Mouse (Mus musculus) G1E (cell line): ENCODE results near the gene Zbtb12. TPM values are rescaled to one million over a fixed set of nuclear protein-coding genes. Genes with fewer than 3 reads are reported as not detected.
"Not testable (repeated sequence)": the region's sequence is repeated elsewhere in the genome, so short reads cannot be mapped to it uniquely, and the experiment has no call there.

Source experiments
- ATAC-seq: 2 replicates; pipeline ENCODE4 v1.8.0; 2016; ENCODE audit warnings: mild to moderate bottlenecking; ENCODE audit not compliant: insufficient number of reproducible peaks, poor library complexity, low FRiP score, severe bottlenecking; ENCODE audit errors: extremely low read depth
- DNase-seq: peaks from one replicate; pipeline ENCODE4 v3.0.0; 2012; ENCODE audit warnings: low spot score
- H3K27me3 ChIP-seq: 2 replicates; pipeline ENCODE4 v1.6.1; 2012; ENCODE audit warnings: mild to moderate bottlenecking, low read length, inconsistent platforms; ENCODE audit not compliant: insufficient read depth
- H3K36me3 ChIP-seq: replicated peaks from 2 replicates; pipeline ENCODE3; 2012; ENCODE audit warnings: mild to moderate bottlenecking, inconsistent platforms
- H3K4me1 ChIP-seq: 2 replicates; pipeline ENCODE4 v1.6.1; 2012; ENCODE audit warnings: low read depth, low read length, inconsistent platforms, mixed read lengths; ENCODE audit not compliant: insufficient read depth
- H3K4me3 ChIP-seq: 2 replicates; pipeline ENCODE4 v1.5.1; 2012; ENCODE audit warnings: low read depth, mild to moderate bottlenecking, inconsistent platforms, low read length, moderate library complexity, mixed read lengths
- H3K9me3 ChIP-seq: replicated peaks from 2 replicates; pipeline ENCODE4 v1.6.1; 2012; ENCODE audit warnings: inconsistent platforms
- CTCF ChIP-seq: IDR thresholded peaks from 2 replicates; pipeline ENCODE4 v1.5.1; 2012; ENCODE audit warnings: low read depth, low read length, inconsistent platforms, mixed read lengths
- GATA1 ChIP-seq: IDR thresholded peaks from 2 replicates; pipeline ENCODE4 v1.6.1; 2012; ENCODE audit warnings: borderline replicate concordance, low read length, inconsistent platforms, mixed read lengths
- GATA2 ChIP-seq: IDR thresholded peaks from 2 replicates; pipeline ENCODE4 v1.6.1; 2012; ENCODE audit warnings: low read depth, low read length, inconsistent platforms, borderline replicate concordance
- POLR2AphosphoS5 ChIP-seq: IDR thresholded peaks from 2 replicates; pipeline ENCODE4 v1.6.1; 2012; ENCODE audit warnings: low read depth, low read length, inconsistent platforms; ENCODE audit not compliant: insufficient replicate concordance
- TAL1 ChIP-seq: conservative IDR thresholded peaks from 2 replicates; pipeline ENCODE4 v1.6.1; 2012; ENCODE audit warnings: low read depth, low read length, inconsistent platforms, mixed read lengths
- polyA plus RNA-seq: library from polyadenylated mRNA; stranded (reverse); fragments of >175 nt; gene quantifications from 2 replicates; pipeline ENCODE4 v1.2.3, GENCODE M21; 2012
- total RNA-seq, 2 experiments: library from RNA; stranded (forward) in 1 of 2; stranded (reverse) in 1 of 2; fragments of 200-1000 nt in 1 of 2; fragments of >200 nt in 1 of 2; fragmentation: Nextera tagmentation in 1 of 2; gene quantifications; 2 replicates each; pipeline ENCODE4 v1.2.3; 2014 to 2017

Zbtb12 gene
- total and polyA plus RNA-seq, 3 experiments: 4.4 to 20.4 (median 6.1) TPM

DNA sequence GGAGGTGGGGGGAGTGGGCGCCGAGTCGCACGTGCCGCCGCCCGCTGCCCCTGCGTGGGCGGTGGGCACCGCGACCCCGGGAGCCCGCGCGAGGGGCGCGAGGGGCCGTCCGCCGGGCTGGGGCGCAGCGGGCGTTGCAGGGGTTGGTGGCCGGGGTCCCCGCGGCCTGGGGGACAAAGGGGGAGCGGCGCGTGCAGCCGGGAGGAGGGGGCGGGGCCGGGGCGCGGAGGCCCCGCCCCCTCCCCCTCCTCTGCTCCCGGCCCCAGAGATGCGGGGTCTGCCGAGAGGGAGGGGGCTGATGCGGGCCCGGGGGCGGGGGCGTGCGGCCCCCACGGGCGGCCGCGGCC is 19.4 kb downstream of the Zbtb12 start:
- Histone ChIP-seq H3K27me3 (no peaks in the 10 kb centered on the region), H3K4me3 (peak overlapping the region; percentile 91), H3K4me1 (peaks cover 60% of the 10 kb centered on the region), H3K9me3 (no peaks in the 10 kb centered on the region; the same call in 1 of the 2 replicates), H3K36me3 (peaks cover 45% of the 10 kb centered on the region)
- TF ChIP-seq POLR2AphosphoS5: no peak
- TF ChIP-seq TAL1: no peak
- no peak for ATAC-seq
- peak; percentile 67 for DNase-seq

DNA sequence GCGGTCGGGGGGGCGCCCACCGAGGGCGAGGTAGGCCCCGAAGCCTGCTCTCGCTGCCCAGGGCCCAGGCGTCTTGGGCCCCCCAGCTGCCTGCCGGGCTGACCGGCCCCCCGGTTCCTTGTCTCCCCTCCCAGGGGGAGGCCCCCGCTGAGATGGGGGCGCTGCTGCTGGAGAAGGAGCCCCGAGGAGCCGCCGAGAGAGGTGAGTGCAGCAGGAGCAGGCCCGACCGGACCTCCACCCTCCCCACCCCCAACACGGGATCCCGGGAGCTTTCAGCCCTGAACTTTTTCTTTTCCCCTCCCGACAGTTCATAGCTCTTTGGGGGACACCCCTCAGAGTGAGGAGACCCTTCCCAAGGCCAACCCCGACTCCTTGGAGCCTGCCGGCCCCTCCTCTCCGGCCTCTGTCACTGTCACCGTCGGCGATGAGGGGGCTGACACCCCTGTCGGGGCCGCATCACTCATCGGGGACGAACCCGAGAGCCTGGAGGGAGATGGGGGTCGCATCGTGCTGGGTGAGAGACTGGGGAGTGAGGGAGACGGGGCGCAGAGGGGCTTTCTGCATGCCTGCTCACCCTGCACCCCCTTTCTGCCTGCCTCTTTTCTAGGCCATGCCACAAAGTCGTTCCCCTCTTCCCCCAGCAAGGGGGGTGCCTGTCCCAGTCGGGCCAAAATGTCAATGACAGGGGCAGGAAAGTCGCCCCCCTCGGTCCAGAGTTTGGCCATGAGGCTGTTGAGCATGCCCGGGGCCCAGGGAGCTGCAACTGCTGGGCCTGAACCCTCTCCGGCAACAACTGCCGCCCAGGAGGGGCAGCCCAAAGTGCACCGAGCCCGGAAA is 20.0 kb downstream of the Zbtb12 start:
- no peaks in the 10 kb centered on the region; the same call in 1 of the 2 replicates for H3K9me3 ChIP-seq
- H3K4me3 ChIP-seq: peak overlapping the region; percentile 91
- no peak for ATAC-seq
- no peak for TF ChIP-seq CTCF
- TF ChIP-seq GATA1: no peak
- no peak for TF ChIP-seq GATA2
- TF ChIP-seq POLR2AphosphoS5: no peak
- no peak for TF ChIP-seq TAL1
- peaks cover 49% of the 10 kb centered on the region for H3K36me3 ChIP-seq
- DNase-seq: peak; percentile 56
- peaks cover 57% of the 10 kb centered on the region for H3K4me1 ChIP-seq
- no peaks in the 10 kb centered on the region for H3K27me3 ChIP-seq

DNA sequence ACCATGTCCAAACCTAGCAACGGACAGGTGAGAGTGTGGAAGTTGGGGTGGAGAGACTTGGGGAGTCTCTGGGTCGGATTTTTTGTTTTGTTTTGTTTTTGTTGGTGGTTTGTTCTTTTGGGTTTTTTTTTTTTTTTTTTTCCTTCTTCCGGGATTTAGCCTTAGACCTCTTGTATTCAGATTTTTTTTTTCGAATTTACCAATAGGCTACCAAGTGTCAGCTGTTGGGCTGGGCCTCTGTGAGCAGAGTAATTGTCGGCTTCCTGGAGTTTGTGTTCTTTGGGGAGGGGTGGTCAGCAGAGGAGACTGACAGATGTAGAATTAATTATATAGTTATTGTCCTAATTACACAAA is 20.6 kb downstream of the Zbtb12 start:
- Histone ChIP-seq H3K36me3 (peaks cover 55% of the 10 kb centered on the region), H3K9me3 (no peaks in the 10 kb centered on the region; the same call in 1 of the 2 replicates), H3K27me3 (no peaks in the 10 kb centered on the region), H3K4me1 (peaks cover 54% of the 10 kb centered on the region), H3K4me3 (peak overlapping the region; percentile 91)
- DNase-seq: peak; percentile 51
- TF ChIP-seq CTCF (no peak), TAL1 (no peak), GATA1 (no peak), GATA2 (no peak), POLR2AphosphoS5 (no peak)
- ATAC-seq: no peak

DNA sequence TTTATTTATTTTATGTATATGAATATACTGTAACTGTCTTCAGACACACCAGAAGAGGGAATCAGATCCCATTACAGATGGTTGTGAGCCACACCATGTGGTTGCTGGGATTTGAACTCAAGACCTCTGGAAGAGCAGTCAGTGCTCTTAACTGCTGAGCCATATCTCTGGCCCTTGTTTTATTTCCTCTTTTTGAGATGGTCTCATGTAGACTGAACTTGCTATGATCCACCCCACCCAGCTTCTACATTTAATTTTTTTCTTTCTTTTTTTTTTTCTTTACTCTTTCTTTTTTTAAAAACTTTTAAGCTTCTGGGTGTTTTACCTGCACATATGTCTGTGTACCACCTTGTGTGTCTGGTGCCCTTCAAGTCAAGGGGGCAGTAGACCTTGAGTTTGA is 21.5 kb downstream of the Zbtb12 start:
- H3K4me1 ChIP-seq: peaks cover 44% of the 10 kb centered on the region
- ATAC-seq: not testable (repeated sequence)
- peaks cover 56% of the 10 kb centered on the region for H3K36me3 ChIP-seq

DNA sequence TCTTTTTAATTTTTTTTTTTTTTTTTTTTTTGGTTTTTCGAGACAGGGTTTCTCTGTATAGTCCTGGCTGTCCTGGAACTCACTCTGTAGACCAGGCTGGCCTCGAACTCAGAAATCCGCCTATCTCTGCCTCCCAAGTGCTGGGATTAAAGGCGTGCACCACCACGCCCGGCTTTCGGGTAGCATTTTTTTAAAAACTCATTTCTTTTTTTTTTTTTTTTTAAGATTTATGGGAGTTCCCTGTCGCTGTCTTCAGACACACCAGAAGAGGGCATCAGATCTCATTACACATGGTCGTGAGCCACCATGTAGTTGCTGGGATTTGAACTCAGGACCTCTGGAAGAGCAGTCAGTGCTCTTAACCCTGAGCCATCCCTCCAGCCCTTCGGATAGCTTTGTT is 22.7 kb downstream of the Zbtb12 start:
- ATAC-seq, H3K4me3 ChIP-seq, H3K9me3 ChIP-seq, H3K27me3 ChIP-seq, DNase-seq: not testable (repeated sequence)
- peaks cover 34% of the 10 kb centered on the region for H3K4me1 ChIP-seq
- peaks cover 59% of the 10 kb centered on the region for H3K36me3 ChIP-seq

More for the DNA sequence above, 21.5 kb downstream of the Zbtb12 start:
- H3K4me3 ChIP-seq, DNase-seq, H3K27me3 ChIP-seq, H3K9me3 ChIP-seq: not testable (repeated sequence)

DNA sequence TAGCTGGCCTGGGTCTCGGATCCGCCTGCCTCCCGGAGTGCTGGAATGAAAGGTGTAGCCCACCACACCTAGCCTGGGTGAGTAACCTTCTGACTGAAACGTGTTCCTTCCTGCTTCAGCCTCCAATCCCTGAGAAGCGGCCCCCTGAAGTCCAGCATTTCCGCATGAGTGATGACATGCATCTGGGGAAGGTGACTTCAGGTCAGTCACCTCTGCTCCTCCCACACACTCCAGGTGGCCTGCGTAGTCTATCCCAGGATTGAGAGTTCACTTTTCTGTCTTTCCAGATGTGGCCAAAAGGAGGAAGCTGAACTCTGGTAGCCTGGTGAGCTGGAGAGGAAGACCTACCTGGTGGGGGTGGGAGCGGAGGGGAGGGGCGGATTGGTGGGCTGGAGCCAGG is 23.6 kb downstream of the Zbtb12 start:
- Histone ChIP-seq H3K9me3 (no peaks in the 10 kb centered on the region), H3K4me3 (no peak overlapping the region), H3K36me3 (peaks cover 69% of the 10 kb centered on the region), H3K4me1 (peaks cover 33% of the 10 kb centered on the region), H3K27me3 (no peaks in the 10 kb centered on the region)
- TF ChIP-seq GATA2 (no peak), GATA1 (no peak), POLR2AphosphoS5 (no peak), CTCF (no peak), TAL1 (no peak)
- DNase-seq (no peak), ATAC-seq (no peak)

DNA sequence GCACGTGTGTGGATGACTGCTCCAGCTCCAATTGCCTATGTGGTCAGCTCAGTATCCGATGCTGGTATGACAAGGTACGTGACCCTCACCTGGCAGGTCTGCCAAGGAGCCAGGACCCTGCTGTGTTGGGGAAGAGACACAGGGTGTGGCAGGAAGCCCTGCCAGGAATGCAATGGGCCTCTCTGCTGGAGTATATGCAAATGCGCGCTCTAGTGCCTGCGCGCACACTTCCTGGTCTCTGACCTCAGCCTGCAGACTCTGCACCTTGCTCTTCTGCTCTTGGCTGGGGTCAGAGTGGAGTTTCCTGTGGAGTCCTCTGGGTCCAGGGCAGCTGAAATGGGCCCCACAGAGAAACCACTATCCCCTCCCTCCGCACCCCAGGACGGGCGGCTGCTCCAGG is 31.7 kb downstream of the Zbtb12 start:
- DNase-seq (no peak), ATAC-seq (no peak)
- no peak overlapping the region for H3K4me3 ChIP-seq
- no peaks in the 10 kb centered on the region for H3K27me3 ChIP-seq
- TF ChIP-seq TAL1 (no peak), GATA1 (no peak), POLR2AphosphoS5 (no peak), GATA2 (no peak), CTCF (no peak)
- no peaks in the 10 kb centered on the region for H3K9me3 ChIP-seq
- peaks cover 87% of the 10 kb centered on the region for H3K36me3 ChIP-seq
- peaks cover 35% of the 10 kb centered on the region for H3K4me1 ChIP-seq
